Mouse (Mus musculus) ES-Bruce4 (cell line): ENCODE data around the gene Dnmt1. TPM values are rescaled to one million over a fixed set of nuclear protein-coding genes. Genes with fewer than 3 reads are reported as not detected.
A peak's percentile ranks its signal among the peaks of the same experiment; 100 is the strongest.

ENCODE experiments used
- H3K27ac ChIP-seq: 2 replicates; pipeline ENCODE4 v1.5.1; 2012; ENCODE audit warnings: low read length, inconsistent platforms; ENCODE audit not compliant: insufficient read depth
- H3K27me3 ChIP-seq: 2 replicates; pipeline ENCODE4 v1.6.1; 2012; ENCODE audit warnings: mild to moderate bottlenecking, low read length, inconsistent platforms; ENCODE audit not compliant: control insufficient read depth, poor library complexity, insufficient read depth, severe bottlenecking
- H3K36me3 ChIP-seq: 2 replicates; pipeline ENCODE4 v1.6.1; 2012; ENCODE audit warnings: inconsistent platforms, mild to moderate bottlenecking, low read length, moderate library complexity; ENCODE audit not compliant: control insufficient read depth, poor library complexity, insufficient read depth, severe bottlenecking
- H3K4me1 ChIP-seq: one replicate; pipeline ENCODE4 v1.8.1; 2011; ENCODE audit warnings: low read length; ENCODE audit not compliant: control insufficient read depth, insufficient read depth
- H3K4me3 ChIP-seq: 2 replicates; pipeline ENCODE4 v1.5.1; 2011; ENCODE audit warnings: low read depth, mild to moderate bottlenecking, low read length
- H3K9ac ChIP-seq: 2 replicates; pipeline ENCODE4 v1.6.1; 2012; ENCODE audit warnings: low read depth, mild to moderate bottlenecking, inconsistent platforms; ENCODE audit not compliant: poor library complexity, severe bottlenecking
- H3K9me3 ChIP-seq: replicated peaks from 2 replicates; pipeline ENCODE4 v1.6.1; 2012; ENCODE audit warnings: mild to moderate bottlenecking, low read length, inconsistent platforms; ENCODE audit not compliant: control insufficient read depth, poor library complexity, insufficient read depth, severe bottlenecking
- CTCF ChIP-seq: IDR thresholded peaks from one replicate; pipeline ENCODE4 v1.8.1; 2011; ENCODE audit warnings: low read depth, low read length
- EP300 ChIP-seq: IDR thresholded peaks from 2 replicates; pipeline ENCODE4 v1.6.1; 2011; ENCODE audit warnings: low read depth, low read length; ENCODE audit not compliant: insufficient read depth
- POLR2A ChIP-seq: IDR thresholded peaks from one replicate; pipeline ENCODE4 v1.8.1; 2011; ENCODE audit warnings: low read length; ENCODE audit not compliant: insufficient read depth
- polyA plus RNA-seq: library from polyadenylated mRNA; stranded (reverse); fragments of >200 nt; gene quantifications from 2 replicates; pipeline ENCODE4 v1.2.4, GENCODE M21; 2011; ENCODE audit warnings: low read depth; ENCODE audit not compliant: missing spikeins, insufficient read depth, insufficient read length

Gene Dnmt1
- polyA plus RNA-seq, 1 experiment = 120 TPM

DNA sequence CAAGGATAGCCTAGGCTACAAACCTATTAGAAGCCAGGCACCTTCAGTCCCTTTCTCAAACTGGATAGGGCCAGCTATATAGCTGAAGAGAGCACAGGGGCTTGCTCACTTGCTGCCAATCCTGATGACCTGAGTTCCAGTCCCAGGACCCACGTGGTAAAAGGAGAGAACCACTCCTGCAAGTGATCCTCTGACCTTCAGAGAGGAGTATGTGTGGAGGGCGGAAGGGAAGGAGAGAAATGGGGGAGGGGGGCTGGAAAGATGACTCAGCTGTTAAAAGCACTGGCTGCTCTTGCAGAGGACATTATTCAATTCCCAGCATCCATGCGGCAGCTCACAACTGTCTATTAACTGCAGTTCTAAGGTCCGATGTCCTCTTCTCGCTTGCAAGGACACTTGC, 19.5 kb upstream of the Dnmt1 start:
- peaks cover 12% of the 10 kb centered on the region for H3K4me1 ChIP-seq
- no peaks in the 10 kb centered on the region for H3K36me3 ChIP-seq
- TF ChIP-seq POLR2A = no peak
- peak; percentile 98 for TF ChIP-seq EP300
- TF ChIP-seq CTCF = no peak
- no peaks in the 10 kb centered on the region for H3K27me3 ChIP-seq
- H3K9ac ChIP-seq = peak overlapping the region; percentile 12; the same call in 1 of the 2 replicates
- H3K27ac ChIP-seq = peak overlapping the region; percentile 97
- H3K9me3 ChIP-seq = no peaks in the 10 kb centered on the region
- no peak overlapping the region for H3K4me3 ChIP-seq

DNA sequence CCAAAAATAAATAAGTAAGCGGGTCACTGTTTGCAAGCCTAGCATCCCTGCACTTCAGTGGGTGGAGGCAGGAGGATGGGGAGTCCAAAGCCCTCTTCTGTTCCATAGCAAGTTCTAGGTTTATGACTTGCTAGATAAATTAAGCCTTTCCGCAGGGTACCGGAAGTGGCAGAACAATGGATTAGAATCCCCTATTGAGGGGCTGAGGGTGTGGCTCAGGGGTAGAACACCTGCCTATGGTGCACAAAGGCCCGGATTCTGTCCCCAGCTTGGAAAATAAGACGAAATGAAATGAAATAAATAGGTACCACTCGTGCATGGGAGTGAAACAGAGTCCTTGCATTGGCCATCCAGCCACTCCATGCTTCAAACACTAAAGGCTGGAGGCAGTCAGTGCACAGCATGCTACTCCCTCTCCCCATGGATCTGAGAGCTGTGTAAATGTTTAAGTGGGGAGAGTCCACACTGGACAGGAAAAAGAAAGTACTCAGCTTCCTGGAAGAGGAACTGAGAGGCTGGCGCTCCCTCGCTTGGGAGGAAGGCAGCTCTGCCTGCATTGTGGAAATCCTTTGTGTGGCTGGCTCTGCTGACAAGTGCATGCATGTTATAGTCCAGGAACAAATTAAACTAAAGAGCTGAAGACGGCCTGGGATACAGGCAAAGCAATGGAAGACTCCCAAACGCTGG, 18.9 kb upstream of the Dnmt1 start:
- Histone ChIP-seq H3K27ac (peak overlapping the region; percentile 97), H3K4me1 (peaks cover 12% of the 10 kb centered on the region), H3K36me3 (no peaks in the 10 kb centered on the region), H3K27me3 (no peaks in the 10 kb centered on the region), H3K9me3 (no peaks in the 10 kb centered on the region), H3K9ac (peak overlapping the region; percentile 12; the same call in 1 of the 2 replicates), H3K4me3 (no peak overlapping the region)
- TF ChIP-seq EP300 (peak; percentile 83), CTCF (no peak)

GRCm38 (mm10) chr9:20976961-20977689, 17.4 kb upstream of the Dnmt1 start:
- Histone ChIP-seq H3K9ac (peak overlapping the region; percentile 79; the same call in 1 of the 2 replicates), H3K9me3 (no peaks in the 10 kb centered on the region), H3K36me3 (no peaks in the 10 kb centered on the region), H3K27ac (peak overlapping the region; percentile 97), H3K4me3 (peak overlapping the region; percentile 82), H3K27me3 (no peaks in the 10 kb centered on the region), H3K4me1 (peaks cover 13% of the 10 kb centered on the region)
- no peak for TF ChIP-seq EP300
- no peak for TF ChIP-seq CTCF
- no peak for TF ChIP-seq POLR2A

- peak within 1 kb of the TSS; percentile 79 for H3K9ac ChIP-seq
- TF ChIP-seq POLR2A (peak; percentile 22), EP300 (peak; percentile 64; the same call in 1 of the 2 replicates), CTCF (no peak)
- H3K4me3 ChIP-seq = peak within 1 kb of the TSS; percentile 82
- no peaks in the 10 kb centered on the region for H3K27me3 ChIP-seq
- H3K27ac ChIP-seq = peak within 1 kb of the TSS; percentile 97
- no peaks in the 10 kb centered on the region for H3K9me3 ChIP-seq
- no peaks in the 10 kb centered on the region for H3K36me3 ChIP-seq
- peaks cover 13% of the 10 kb centered on the region for H3K4me1 ChIP-seq
Observed at GRCm38 (mm10) chr9:20976216-20976960, 16.7 kb upstream of the Dnmt1 start, which contains the start of gene S1pr2. Gene S1pr2, minus strand, starts transcription at chr9:20976781.

DNA sequence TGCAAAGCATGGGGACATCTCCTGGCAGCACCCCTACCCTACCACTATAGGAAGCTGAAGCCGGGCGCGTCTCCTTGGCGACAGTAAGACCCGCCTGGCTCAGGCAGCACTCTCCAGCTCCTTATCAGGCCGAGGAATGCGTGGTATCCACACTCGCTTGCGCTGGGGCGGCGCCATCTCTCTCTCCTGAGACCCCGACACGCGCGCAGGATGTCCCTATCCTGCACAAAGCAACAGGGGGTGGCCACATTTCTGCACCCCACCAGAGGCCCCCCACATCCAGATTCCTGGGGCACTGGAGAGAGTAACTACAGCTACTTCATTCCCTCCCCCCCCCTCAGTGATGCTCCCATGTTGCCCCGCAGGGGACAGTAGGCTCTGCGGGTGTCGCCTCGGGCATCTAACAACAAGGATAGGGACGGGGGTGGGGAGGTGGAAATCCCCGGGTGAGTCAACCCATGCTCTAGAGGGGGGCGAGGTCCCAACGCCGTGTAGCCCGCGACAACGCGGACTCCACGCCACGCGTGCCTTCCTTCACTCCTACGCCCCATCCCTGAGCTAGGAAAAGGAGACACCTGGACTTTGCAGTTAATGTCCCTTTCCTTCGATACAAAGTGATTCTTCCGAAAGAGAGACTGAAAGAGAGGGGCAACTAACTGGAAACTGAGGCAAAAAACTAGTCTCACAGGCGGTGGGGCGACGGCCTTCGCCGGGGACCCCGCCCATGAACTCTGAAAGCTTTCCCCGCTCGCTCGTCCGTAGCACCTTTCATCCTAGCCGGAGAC, 15.9 kb upstream of the Dnmt1 start:
- TF ChIP-seq CTCF = no peak
- TF ChIP-seq EP300 = no peak
- no peak for TF ChIP-seq POLR2A
- H3K4me3 ChIP-seq = peak overlapping the region; percentile 82
- peak overlapping the region; percentile 52 for H3K27ac ChIP-seq
- peaks cover 11% of the 10 kb centered on the region for H3K4me1 ChIP-seq
- H3K27me3 ChIP-seq = no peaks in the 10 kb centered on the region
- no peaks in the 10 kb centered on the region for H3K9me3 ChIP-seq
- no peaks in the 10 kb centered on the region for H3K36me3 ChIP-seq
- H3K9ac ChIP-seq = peak overlapping the region; percentile 79
